Mouse (Mus musculus): ENCODE data around the gene Vcl.
A peak's percentile ranks its signal among the peaks of the same experiment; 100 is the strongest.

Gene Vcl

GRCm38 (mm10) chr14:20938860-20939259 lies 9.7 kb downstream of the Vcl start:
- peak; percentile 59 for DNase-seq (ENCODE audit: extremely low read depth, low read depth)

GRCm38 (mm10) chr14:20945296-20945695 lies 16.1 kb downstream of the Vcl start:
- DNase-seq (ENCODE audit: extremely low read depth, low read depth) = no peak

- DNase-seq (ENCODE audit: extremely low read depth, low read depth) = no peak
These were observed 26.8 kb downstream of the Vcl start for GRCm38 (mm10) chr14:20956021-20956420.

- DNase-seq (ENCODE audit: extremely low read depth, low read depth) = no peak
These were observed 29.8 kb downstream of the Vcl start for GRCm38 (mm10) chr14:20958971-20959370.

GRCm38 (mm10) chr14:20962466-20962865 lies 33.3 kb downstream of the Vcl start:
- DNase-seq (ENCODE audit: extremely low read depth, low read depth) = no peak

- no peak for DNase-seq (ENCODE audit: extremely low read depth, low read depth)
These were observed 33.7 kb downstream of the Vcl start for GRCm38 (mm10) chr14:20962906-20963305.

- DNase-seq (ENCODE audit: extremely low read depth, low read depth) = no peak
These were observed 34.7 kb downstream of the Vcl start for GRCm38 (mm10) chr14:20963863-20964262.

- DNase-seq (ENCODE audit: extremely low read depth, low read depth) = no peak
These were observed 35.1 kb downstream of the Vcl start for GRCm38 (mm10) chr14:20964285-20964684.

- no peak for DNase-seq (ENCODE audit: extremely low read depth, low read depth)
These were observed 37.9 kb downstream of the Vcl start for GRCm38 (mm10) chr14:20966959-20967670.

GRCm38 (mm10) chr14:20969066-20969465 lies 39.9 kb downstream of the Vcl start:
- DNase-seq (ENCODE audit: extremely low read depth, low read depth) = no peak

- DNase-seq (ENCODE audit: extremely low read depth, low read depth) = no peak
These were observed 41.2 kb downstream of the Vcl start for GRCm38 (mm10) chr14:20970389-20970788.

GRCm38 (mm10) chr14:20970927-20971326 lies 41.7 kb downstream of the Vcl start:
- DNase-seq (ENCODE audit: extremely low read depth, low read depth) = no peak

GRCm38 (mm10) chr14:20973821-20974220 lies 44.6 kb downstream of the Vcl start:
- no peak for DNase-seq (ENCODE audit: extremely low read depth, low read depth)

- no peak for DNase-seq (ENCODE audit: extremely low read depth, low read depth)
These were observed 47.5 kb downstream of the Vcl start for GRCm38 (mm10) chr14:20976741-20977140.

- DNase-seq (ENCODE audit: extremely low read depth, low read depth) = no peak
These were observed 48.5 kb downstream of the Vcl start for GRCm38 (mm10) chr14:20977726-20978125.

- DNase-seq (ENCODE audit: extremely low read depth, low read depth) = no peak
These were observed 54.6 kb downstream of the Vcl start for GRCm38 (mm10) chr14:20983832-20984231.

- no peak for DNase-seq (ENCODE audit: extremely low read depth, low read depth)
These were observed 56.3 kb downstream of the Vcl start for GRCm38 (mm10) chr14:20985482-20985881.

GRCm38 (mm10) chr14:20991492-20991891 lies 62.3 kb downstream of the Vcl start:
- DNase-seq (ENCODE audit: extremely low read depth, low read depth) = no peak

GRCm38 (mm10) chr14:20993067-20993691 lies 64.0 kb downstream of the Vcl start:
- peak; percentile 50 for DNase-seq (ENCODE audit: extremely low read depth, low read depth)

- DNase-seq (ENCODE audit: extremely low read depth, low read depth) = no peak
These were observed 65.3 kb downstream of the Vcl start for GRCm38 (mm10) chr14:20994475-20994874.

GRCm38 (mm10) chr14:20995497-20995896 lies 66.3 kb downstream of the Vcl start:
- no peak for DNase-seq (ENCODE audit: extremely low read depth, low read depth)

GRCm38 (mm10) chr14:20996361-20996760 lies 67.2 kb downstream of the Vcl start:
- DNase-seq (ENCODE audit: extremely low read depth, low read depth) = no peak

GRCm38 (mm10) chr14:20997548-20997947 lies 68.3 kb downstream of the Vcl start:
- DNase-seq (ENCODE audit: extremely low read depth, low read depth) = no peak
